Mouse (Mus musculus) thymus, adult 2 months (tissue): ENCODE results near the gene Trpm8. TPM values are rescaled to one million over a fixed set of nuclear protein-coding genes. Genes with fewer than 3 reads are reported as not detected.

Experiments
- DNase-seq: peaks from one replicate; pipeline ENCODE4 v3.0.0; 2021
- H3K27ac ChIP-seq: fragments of 200-500 bp; 2 replicates; pipeline ENCODE4 v1.5.1; 2012; ENCODE audit warnings: low read length, control low read depth; ENCODE audit not compliant: control insufficient read depth, insufficient read depth
- H3K27me3 ChIP-seq: fragments of 200-500 bp; 2 replicates; pipeline ENCODE4 v1.6.1; 2012; ENCODE audit warnings: mild to moderate bottlenecking, low read length, moderate library complexity, mixed read lengths; ENCODE audit not compliant: control insufficient read depth, insufficient read depth
- H3K36me3 ChIP-seq: fragments of 200-500 bp; 2 replicates; pipeline ENCODE4 v1.6.1; 2012; ENCODE audit warnings: mild to moderate bottlenecking, low read length, moderate library complexity; ENCODE audit not compliant: control insufficient read depth, insufficient read depth
- H3K4me1 ChIP-seq: fragments of 200-500 bp; replicated peaks from 2 replicates; pipeline ENCODE4 v1.6.1; 2012; ENCODE audit warnings: low read length; ENCODE audit not compliant: control insufficient read depth, insufficient read depth
- H3K4me3 ChIP-seq: fragments of 200-500 bp; 2 replicates; pipeline ENCODE4 v1.5.1; 2012; ENCODE audit warnings: mild to moderate bottlenecking, low read length, control low read depth, moderate library complexity; ENCODE audit not compliant: control insufficient read depth, insufficient read depth
- CTCF ChIP-seq: fragments of 200-500 bp; IDR thresholded peaks from 2 replicates; pipeline ENCODE4 v1.5.1; 2012; ENCODE audit warnings: mild to moderate bottlenecking, control low read depth, low read length, moderate library complexity, borderline replicate concordance; ENCODE audit not compliant: control insufficient read depth, poor library complexity, insufficient read depth; ENCODE audit errors: extremely low read depth
- POLR2A ChIP-seq: fragments of 200-500 bp; IDR thresholded peaks from 2 replicates; pipeline ENCODE4 v1.6.1; 2012; ENCODE audit warnings: mild to moderate bottlenecking, low read length, control low read depth, moderate library complexity; ENCODE audit not compliant: control insufficient read depth, poor library complexity, insufficient read depth; ENCODE audit errors: extremely low read depth
- WGBS: fragments of 180-500 bp; shearing (Covaris S2); methylation state at CpG from one replicate; pipeline ENCODE4 v1.1.7; 2018; 5-methylcytosine and 5-hydroxymethylcytosine counted together
- polyA plus RNA-seq: library from polyadenylated mRNA; depleted of rRNA; stranded (reverse); fragments of >200 nt; gene quantifications from 2 replicates; pipeline ENCODE4 v1.2.3, GENCODE M21; 2012

Trpm8 gene
- polyA plus RNA-seq, 1 experiment: 0.08 TPM

DNA sequence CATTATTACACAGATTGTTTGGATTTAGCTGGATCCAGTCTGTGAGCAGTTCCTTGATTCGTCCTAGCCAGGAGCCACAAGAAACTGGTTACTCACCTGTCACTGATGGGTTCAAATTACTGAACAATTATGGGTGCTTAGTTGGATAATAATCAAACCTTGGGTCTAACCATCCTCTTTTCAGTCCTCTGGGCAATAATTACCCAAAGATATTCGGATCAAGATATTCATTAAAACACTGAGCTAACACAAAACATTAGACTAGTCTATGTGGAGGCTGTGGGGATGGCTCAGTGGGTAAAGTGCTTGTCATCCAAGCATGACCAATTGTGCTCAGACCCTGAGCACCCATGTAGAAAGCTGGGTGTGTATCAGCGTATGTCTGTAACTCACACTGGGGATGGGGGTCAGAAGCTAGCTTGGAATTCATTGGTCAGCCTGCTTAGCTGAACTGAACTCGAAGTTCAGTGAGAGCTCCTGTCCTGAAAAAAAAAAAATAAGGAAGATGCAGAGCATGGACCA, 41.5 kb upstream of the Trpm8 start:
- Histone ChIP-seq H3K27ac (no peak overlapping the region), H3K4me3 (no peak overlapping the region), H3K36me3 (no peaks in the 10 kb centered on the region), H3K27me3 (no peaks in the 10 kb centered on the region), H3K4me1 (no peaks in the 10 kb centered on the region)
- TF ChIP-seq CTCF (no peak), POLR2A (no peak)
- DNase-seq: no peak
- 65% methylated on average over 4 of the region's 4 CpGs for WGBS

DNA sequence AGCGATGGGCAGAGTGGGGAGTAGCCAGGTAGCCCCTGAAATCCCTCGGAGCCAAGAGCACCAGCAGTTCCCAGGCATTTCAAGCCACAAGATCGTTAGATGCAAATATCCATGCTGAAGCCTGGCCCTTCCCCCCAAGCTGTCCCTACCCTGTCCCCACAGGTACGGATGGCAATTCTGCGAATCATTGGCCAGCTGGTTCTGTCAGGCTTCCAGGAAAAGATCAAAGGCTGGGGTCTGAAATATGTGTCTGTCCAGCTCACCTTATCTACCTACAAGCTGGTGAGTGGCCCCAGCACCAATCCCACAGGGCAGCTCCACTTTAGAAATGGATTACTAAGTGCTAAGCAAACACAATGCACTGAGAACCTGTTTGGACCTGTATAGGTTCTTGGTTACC, 40.1 kb upstream of the Trpm8 start:
- H3K4me3 ChIP-seq: no peak overlapping the region
- H3K27ac ChIP-seq: no peak overlapping the region
- H3K27me3 ChIP-seq: no peaks in the 10 kb centered on the region
- TF ChIP-seq POLR2A: no peak
- TF ChIP-seq CTCF: no peak
- DNase-seq: no peak
- H3K36me3 ChIP-seq: no peaks in the 10 kb centered on the region
- WGBS: 81% methylated on average over 5 of the region's 5 CpGs
- H3K4me1 ChIP-seq: no peaks in the 10 kb centered on the region

DNA sequence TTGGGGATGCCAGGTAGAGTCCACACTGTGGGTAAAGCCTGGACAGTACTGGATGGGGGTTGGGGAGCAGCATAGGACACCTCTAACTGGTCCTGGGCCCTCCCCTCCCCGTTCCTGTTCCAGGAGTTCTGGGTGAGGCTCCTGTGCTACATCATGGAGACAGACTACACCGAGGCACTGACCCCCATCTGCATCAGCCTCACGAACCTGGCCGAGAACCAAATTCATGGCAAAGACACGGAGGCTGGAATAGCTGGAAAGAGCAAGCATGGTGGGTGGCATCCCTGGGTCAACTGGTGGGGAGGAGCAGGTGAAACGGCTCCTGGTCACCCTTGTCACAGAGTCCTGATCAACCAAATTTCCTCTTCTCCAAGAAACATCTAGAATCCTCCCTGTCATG, 38.7 kb upstream of the Trpm8 start:
- Histone ChIP-seq H3K4me1 (no peaks in the 10 kb centered on the region), H3K4me3 (no peak overlapping the region), H3K36me3 (no peaks in the 10 kb centered on the region), H3K27me3 (no peaks in the 10 kb centered on the region), H3K27ac (no peak overlapping the region)
- WGBS: 80% methylated on average over 6 of the region's 6 CpGs
- DNase-seq: no peak
- TF ChIP-seq POLR2A: no peak
- TF ChIP-seq CTCF: no peak

DNA sequence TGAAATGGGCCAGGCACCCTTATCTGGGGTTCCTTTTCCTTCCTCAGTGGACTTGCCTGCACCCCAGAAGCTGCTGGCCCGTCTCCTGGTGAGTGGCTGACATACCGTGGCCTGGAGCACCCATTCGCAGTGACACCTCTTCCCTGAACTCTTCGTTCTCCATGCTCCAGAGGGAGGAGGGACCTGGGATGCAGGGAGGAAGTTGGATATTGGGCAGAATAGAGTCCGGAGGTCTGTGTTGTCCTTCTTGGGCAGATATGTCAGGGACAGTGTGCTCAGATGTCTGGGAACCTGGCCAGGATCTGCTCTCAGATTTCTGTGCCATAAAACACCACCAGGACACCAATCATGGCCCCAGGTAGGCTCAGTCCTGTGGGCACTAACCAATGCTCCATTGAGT, 37.4 kb upstream of the Trpm8 start:
- no peak for DNase-seq
- WGBS: 78% methylated on average over 5 of the region's 5 CpGs
- no peaks in the 10 kb centered on the region for H3K4me1 ChIP-seq
- H3K36me3 ChIP-seq: no peaks in the 10 kb centered on the region
- H3K27me3 ChIP-seq: no peaks in the 10 kb centered on the region
- no peak overlapping the region for H3K27ac ChIP-seq
- TF ChIP-seq POLR2A (no peak), CTCF (no peak)
- no peak overlapping the region for H3K4me3 ChIP-seq

DNA sequence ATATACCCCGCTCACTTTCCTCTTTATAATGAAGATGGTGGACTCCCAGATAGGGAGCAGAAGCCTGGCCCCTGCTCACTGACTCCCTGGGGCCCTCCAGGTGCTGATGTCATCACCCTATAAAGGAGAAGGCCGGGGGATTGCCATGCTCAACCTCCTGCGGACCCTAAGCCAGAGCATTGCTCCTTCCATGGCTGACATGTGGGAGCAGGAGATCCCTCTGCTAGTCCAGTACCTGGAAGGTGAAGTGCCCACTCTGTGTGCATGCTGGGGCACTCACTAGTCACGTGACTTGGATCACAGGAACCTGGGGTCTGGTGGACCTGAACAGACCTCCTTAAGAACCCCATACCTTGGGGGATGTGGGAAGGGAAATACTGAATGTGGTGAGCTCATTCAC, 36.9 kb upstream of the Trpm8 start:
- no peak for DNase-seq
- Histone ChIP-seq H3K27me3 (no peaks in the 10 kb centered on the region), H3K4me1 (no peaks in the 10 kb centered on the region), H3K4me3 (no peak overlapping the region), H3K27ac (no peak overlapping the region), H3K36me3 (no peaks in the 10 kb centered on the region)
- 82% methylated on average over 4 of the region's 4 CpGs for WGBS
- TF ChIP-seq CTCF (no peak), POLR2A (no peak)

DNA sequence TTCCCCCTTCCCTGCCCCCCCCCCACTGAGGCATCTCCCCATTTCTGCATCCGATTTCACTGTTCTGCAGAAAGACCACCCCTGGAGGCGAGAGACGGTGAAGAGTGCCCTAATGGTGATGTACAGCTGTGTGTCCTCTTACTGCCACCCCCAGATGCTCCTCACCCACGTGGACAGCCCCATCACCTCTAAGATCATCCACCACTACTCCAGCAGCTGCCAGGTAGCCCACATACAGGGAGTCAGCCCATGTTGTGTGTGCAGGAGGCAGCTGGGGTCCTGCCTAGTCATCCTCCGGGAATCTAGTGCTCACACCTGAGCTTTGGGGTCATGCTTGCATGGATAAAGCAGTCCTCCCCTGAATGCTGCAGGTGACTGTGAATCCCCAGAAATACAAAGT, 33.6 kb upstream of the Trpm8 start:
- Histone ChIP-seq H3K4me1 (no peaks in the 10 kb centered on the region), H3K36me3 (no peaks in the 10 kb centered on the region), H3K27ac (no peak overlapping the region), H3K27me3 (no peaks in the 10 kb centered on the region), H3K4me3 (no peak overlapping the region)
- 70% methylated on average over 5 of the region's 5 CpGs for WGBS
- TF ChIP-seq CTCF: no peak
- no peak for TF ChIP-seq POLR2A
- DNase-seq: no peak

DNA sequence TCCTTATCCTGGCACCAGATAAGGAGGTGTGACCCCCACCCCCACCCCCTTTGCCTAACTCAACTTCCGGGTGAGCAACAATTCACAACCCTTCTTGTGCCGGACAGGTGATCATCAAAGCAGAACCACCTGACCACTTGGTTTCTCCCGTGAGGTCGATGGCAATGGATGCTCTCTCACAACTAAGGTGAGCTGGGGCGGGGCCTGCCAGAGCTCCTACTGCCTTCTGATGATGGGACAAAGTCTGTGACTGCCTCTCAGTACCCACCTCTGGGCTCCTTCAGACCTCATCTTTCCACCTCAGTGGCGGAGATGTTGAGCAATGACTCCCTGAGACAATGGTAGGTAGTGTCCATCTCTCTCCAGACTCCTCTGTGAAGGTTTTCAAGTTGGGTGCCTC, 31.6 kb upstream of the Trpm8 start:
- H3K4me1 ChIP-seq: no peaks in the 10 kb centered on the region
- H3K27me3 ChIP-seq: no peaks in the 10 kb centered on the region
- no peak for TF ChIP-seq POLR2A
- no peak for TF ChIP-seq CTCF
- no peaks in the 10 kb centered on the region for H3K36me3 ChIP-seq
- DNase-seq: no peak
- no peak overlapping the region for H3K27ac ChIP-seq
- 81% methylated on average over 6 of the region's 6 CpGs for WGBS
- no peak overlapping the region for H3K4me3 ChIP-seq
